Mouse (Mus musculus): ENCODE data around the gene Trp53.
"Not testable (repeated sequence)": the region's sequence is repeated elsewhere in the genome, so short reads cannot be mapped to it uniquely, and the experiment has no call there.

Trp53 gene

GRCm38 (mm10) chr11:69580091-69580514 lies at the start of gene Trp53, which contains the start of gene Wrap53:
Gene Trp53, plus strand, starts transcription at chr11:69580359.
Gene Wrap53, minus strand, starts transcription at chr11:69580255.
- DNase-seq, result peak; percentile 96

- not testable (repeated sequence) for DNase-seq
Observed at GRCm38 (mm10) chr11:69530755-69531154, 49.4 kb upstream of the Trp53 start.

GRCm38 (mm10) chr11:69532480-69533150 lies 47.5 kb upstream of the Trp53 start:
- DNase-seq, result no peak

- no peak for DNase-seq
Observed at GRCm38 (mm10) chr11:69534990-69535389, 45.2 kb upstream of the Trp53 start.

GRCm38 (mm10) chr11:69540700-69541099 lies 39.5 kb upstream of the Trp53 start:
- DNase-seq, result no peak

- not testable (repeated sequence) for DNase-seq
Observed at GRCm38 (mm10) chr11:69541741-69542140, 38.4 kb upstream of the Trp53 start.

GRCm38 (mm10) chr11:69543598-69543997 lies 36.6 kb upstream of the Trp53 start:
- no peak for DNase-seq

- peak; percentile 52 for DNase-seq
Observed at GRCm38 (mm10) chr11:69545957-69546356, 34.2 kb upstream of the Trp53 start.

GRCm38 (mm10) chr11:69546423-69547053 lies 33.6 kb upstream of the Trp53 start:
- DNase-seq, result peak; percentile 91

GRCm38 (mm10) chr11:69547071-69547470 lies 33.1 kb upstream of the Trp53 start:
- no peak for DNase-seq

GRCm38 (mm10) chr11:69549060-69549656 lies 31.0 kb upstream of the Trp53 start, which contains the start of gene Dnah2:
Gene Dnah2, minus strand, starts transcription at chr11:69549110.
- DNase-seq, result no peak

GRCm38 (mm10) chr11:69551310-69551709 lies 28.8 kb upstream of the Trp53 start:
- DNase-seq, result no peak

- DNase-seq, result peak; percentile 88
Observed at GRCm38 (mm10) chr11:69552622-69553340, 27.4 kb upstream of the Trp53 start.

- peak; percentile 56 for DNase-seq
Observed at GRCm38 (mm10) chr11:69553341-69553721, 26.8 kb upstream of the Trp53 start.

GRCm38 (mm10) chr11:69554539-69555140 lies 25.5 kb upstream of the Trp53 start:
- no peak for DNase-seq

GRCm38 (mm10) chr11:69557381-69557958 lies 22.7 kb upstream of the Trp53 start:
- peak; percentile 74 for DNase-seq

- no peak for DNase-seq
Observed at GRCm38 (mm10) chr11:69558756-69559155, 21.4 kb upstream of the Trp53 start.

GRCm38 (mm10) chr11:69559183-69559582 lies 21.0 kb upstream of the Trp53 start:
- DNase-seq, result no peak

- DNase-seq, result peak; percentile 92
Observed at GRCm38 (mm10) chr11:69559851-69560765, 20.1 kb upstream of the Trp53 start, which contains the start of gene Efnb3. Gene Efnb3, minus strand, starts transcription at chr11:69560205.

- DNase-seq, result peak; percentile 84
Observed at GRCm38 (mm10) chr11:69560896-69561854, 19.0 kb upstream of the Trp53 start.
